Mouse (Mus musculus) embryonic facial prominence, embryonic 12.5 days (tissue): Measurements from ENCODE around the gene Olfr251. TPM values are rescaled to one million over a fixed set of nuclear protein-coding genes. Genes with fewer than 3 reads are reported as not detected.
"Not testable (repeated sequence)": the region's sequence is repeated elsewhere in the genome, so short reads cannot be mapped to it uniquely, and the experiment has no call there.

Experiments used
- ATAC-seq: fragments of 200-750 bp; cut with Nextera tagmentation; 2 replicates; pipeline ENCODE4 v1.8.0; 2017; ENCODE audit not compliant: insufficient number of reproducible peaks, insufficient read depth, low FRiP score, low TSS enrichment
- H3K27ac ChIP-seq: fragments of 300-500 bp; sonication (generic); 2 replicates; pipeline ENCODE4 v1.5.1; 2016; ENCODE audit warnings: mild to moderate bottlenecking
- H3K27me3 ChIP-seq: fragments of 300-500 bp; sonication (generic); 2 replicates; pipeline ENCODE4 v1.6.1; 2016; ENCODE audit warnings: mild to moderate bottlenecking, moderate library complexity
- H3K36me3 ChIP-seq: fragments of 300-500 bp; sonication (generic); 2 replicates; pipeline ENCODE4 v1.6.1; 2016; ENCODE audit warnings: mild to moderate bottlenecking
- H3K4me1 ChIP-seq: fragments of 300-500 bp; sonication (generic); 2 replicates; pipeline ENCODE4 v1.6.1; 2016
- H3K4me2 ChIP-seq: fragments of 300-500 bp; sonication (generic); replicated peaks from 2 replicates; pipeline ENCODE4 v1.6.1; 2016; ENCODE audit warnings: mild to moderate bottlenecking, moderate library complexity
- H3K4me3 ChIP-seq: fragments of 300-500 bp; sonication (generic); 2 replicates; pipeline ENCODE4 v1.5.1; 2016; ENCODE audit warnings: mild to moderate bottlenecking
- H3K9ac ChIP-seq: fragments of 300-500 bp; sonication (generic); 2 replicates; pipeline ENCODE4 v1.6.1; 2016; ENCODE audit warnings: mild to moderate bottlenecking, moderate library complexity
- H3K9me3 ChIP-seq: fragments of 300-500 bp; sonication (generic); 2 replicates; pipeline ENCODE4 v1.6.1; 2016; ENCODE audit warnings: mild to moderate bottlenecking, moderate library complexity
- WGBS: fragments of 180-500 bp; shearing (Covaris S2); methylation state at CpG from one replicate; pipeline ENCODE4 v1.1.7; 2016; 5-methylcytosine and 5-hydroxymethylcytosine counted together
- polyA plus RNA-seq: library from polyadenylated mRNA; unstranded; fragments of >200 nt; fragmentation: Nextera tagmentation; extraction: Ambion mirVana; gene quantifications from 2 replicates; pipeline ENCODE4 v1.2.1, GENCODE M21; 2016

Gene Olfr251
- not detected in 2 replicates for polyA plus RNA-seq

GRCm38 (mm10) chr9:38376786-38377185, at the start of gene Olfr251:
TSS of gene Olfr251 (plus strand) at chr9:38377086.
- Histone ChIP-seq H3K27ac (no peak within 1 kb of the TSS), H3K27me3 (no peaks in the 10 kb centered on the region), H3K36me3 (no peaks in the 10 kb centered on the region), H3K4me3 (no peak within 1 kb of the TSS), H3K9me3 (no peaks in the 10 kb centered on the region), H3K9ac (no peak within 1 kb of the TSS), H3K4me1 (no peaks in the 10 kb centered on the region), H3K4me2 (no peak within 1 kb of the TSS)
- ATAC-seq, result no peak
- WGBS, result 62% methylated on average over 2 of the region's 2 CpGs

DNA sequence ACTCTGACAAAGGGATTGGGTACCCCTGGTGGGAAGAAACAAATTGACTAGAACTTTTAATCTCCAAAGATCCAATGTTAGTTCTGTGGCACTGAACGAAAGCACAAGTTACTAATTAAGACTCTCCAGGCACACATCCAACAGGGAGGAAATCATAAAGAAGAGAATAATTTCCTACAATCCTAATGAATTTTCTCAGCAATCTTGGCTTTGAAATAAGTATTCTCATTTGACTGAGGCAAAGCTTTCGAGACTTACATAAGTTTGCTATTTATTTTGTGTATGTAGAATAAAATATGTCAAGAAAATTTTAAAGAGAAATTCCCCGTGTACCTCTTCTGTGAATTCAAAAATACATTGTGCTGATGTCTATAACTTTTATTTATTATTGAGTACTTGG, 48.1 kb upstream of the Olfr251 start, which contains the start of gene Olfr25:
TSS of gene Olfr25 (plus strand) at position 301 of the 400 bp plus-strand sequence.
- Histone ChIP-seq H3K27me3 (no peaks in the 10 kb centered on the region), H3K4me3 (no peak within 1 kb of the TSS), H3K4me2 (no peak within 1 kb of the TSS), H3K4me1 (no peaks in the 10 kb centered on the region), H3K9ac (no peak within 1 kb of the TSS), H3K27ac (no peak within 1 kb of the TSS), H3K9me3 (no peaks in the 10 kb centered on the region), H3K36me3 (no peaks in the 10 kb centered on the region)
- WGBS, result 83% methylated on average over 3 of the region's 3 CpGs
- ATAC-seq, result no peak

- no peak within 1 kb of the TSS for H3K9ac ChIP-seq
- no peaks in the 10 kb centered on the region for H3K27me3 ChIP-seq
- no peak within 1 kb of the TSS for H3K4me2 ChIP-seq
- no peak within 1 kb of the TSS for H3K4me3 ChIP-seq
- no peaks in the 10 kb centered on the region for H3K4me1 ChIP-seq
- H3K9me3 ChIP-seq, result no peaks in the 10 kb centered on the region
- no peak within 1 kb of the TSS for H3K27ac ChIP-seq
- ATAC-seq, result no peak
- no peaks in the 10 kb centered on the region for H3K36me3 ChIP-seq
- WGBS, result 95% methylated on average over 4 of the region's 4 CpGs
Measured at GRCm38 (mm10) chr9:38348111-38348510, 28.8 kb upstream of the Olfr251 start, which contains the start of gene Olfr898. TSS of gene Olfr898 (plus strand) at chr9:38348411.

- no peak within 1 kb of the TSS for H3K27ac ChIP-seq
- no peak for ATAC-seq
- no peaks in the 10 kb centered on the region for H3K36me3 ChIP-seq
- H3K4me1 ChIP-seq, result no peaks in the 10 kb centered on the region
- H3K9ac ChIP-seq, result no peak within 1 kb of the TSS
- H3K4me2 ChIP-seq, result no peak within 1 kb of the TSS
- no peaks in the 10 kb centered on the region for H3K27me3 ChIP-seq
- no peak within 1 kb of the TSS for H3K4me3 ChIP-seq
- 94% methylated on average over 2 of the region's 2 CpGs for WGBS
- no peaks in the 10 kb centered on the region for H3K9me3 ChIP-seq
Measured at GRCm38 (mm10) chr9:38366596-38366995, 10.3 kb upstream of the Olfr251 start, which contains the start of gene Olfr250. TSS of gene Olfr250 (plus strand) at chr9:38366896.

GRCm38 (mm10) chr9:38401398-38401797, 24.5 kb downstream of the Olfr251 start, which contains the start of gene Olfr147:
TSS of gene Olfr147 (plus strand) at chr9:38401698.
- 81% methylated on average over 1 of the region's 1 CpGs for WGBS
- no peaks in the 10 kb centered on the region for H3K36me3 ChIP-seq
- ATAC-seq, result no peak

DNA sequence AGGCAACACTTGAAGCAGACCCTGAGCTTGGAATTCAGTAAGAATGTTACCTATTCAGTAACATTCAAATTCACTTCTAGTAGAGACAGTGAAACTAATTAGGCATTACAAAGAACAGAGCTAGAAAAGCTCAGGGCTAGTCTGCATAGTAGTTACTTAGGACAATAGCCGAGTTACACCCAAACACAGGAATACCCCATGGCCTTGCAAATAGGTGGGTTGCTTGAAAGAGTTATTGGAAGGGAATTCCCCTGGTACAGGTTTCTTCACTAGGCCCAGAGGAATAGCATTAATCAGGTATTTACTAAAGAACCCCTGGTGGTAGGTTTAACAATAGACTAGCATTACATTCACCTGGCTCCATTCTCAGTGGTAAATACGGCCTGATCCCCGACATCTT, 30.6 kb downstream of the Olfr251 start:
- 91% methylated on average over 3 of the region's 3 CpGs for WGBS
- not testable (repeated sequence) for H3K27me3 ChIP-seq, H3K27ac ChIP-seq, H3K4me2 ChIP-seq, H3K4me1 ChIP-seq, H3K4me3 ChIP-seq, H3K9me3 ChIP-seq, H3K36me3 ChIP-seq, ATAC-seq, H3K9ac ChIP-seq

More at GRCm38 (mm10) chr9:38401398-38401797, 24.5 kb downstream of the Olfr251 start, which contains the start of gene Olfr147:
- no peak within 1 kb of the TSS for H3K27ac ChIP-seq
- no peaks in the 10 kb centered on the region for H3K4me1 ChIP-seq
- H3K9ac ChIP-seq, result no peak within 1 kb of the TSS
- H3K4me2 ChIP-seq, result no peak within 1 kb of the TSS
- H3K9me3 ChIP-seq, result no peaks in the 10 kb centered on the region
- no peaks in the 10 kb centered on the region for H3K27me3 ChIP-seq
- no peak within 1 kb of the TSS for H3K4me3 ChIP-seq

DNA sequence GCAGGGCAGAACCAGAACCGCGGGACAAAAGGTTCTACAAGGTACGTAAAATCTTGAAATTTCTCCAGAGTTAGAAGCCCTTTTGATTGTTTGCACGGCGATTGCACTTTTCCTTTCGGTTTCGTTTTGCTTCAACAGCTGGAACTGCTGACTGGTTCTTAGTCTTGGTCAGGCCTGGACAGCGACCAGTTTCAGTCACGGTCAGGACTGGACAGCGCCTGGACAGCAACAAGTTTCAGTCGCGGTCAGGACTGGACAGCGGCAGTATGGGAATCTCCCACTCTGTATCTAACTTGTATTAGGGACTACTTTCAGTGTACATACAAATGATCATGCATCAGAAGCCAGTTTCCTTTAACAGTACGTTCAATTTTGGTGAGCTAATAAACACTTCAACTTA, 36.6 kb downstream of the Olfr251 start:
- H3K9ac ChIP-seq, H3K27ac ChIP-seq, H3K4me3 ChIP-seq, H3K4me1 ChIP-seq, ATAC-seq, H3K9me3 ChIP-seq, H3K27me3 ChIP-seq, H3K36me3 ChIP-seq, H3K4me2 ChIP-seq: not testable (repeated sequence)
- WGBS, result 88% methylated on average over 14 of the region's 14 CpGs

DNA sequence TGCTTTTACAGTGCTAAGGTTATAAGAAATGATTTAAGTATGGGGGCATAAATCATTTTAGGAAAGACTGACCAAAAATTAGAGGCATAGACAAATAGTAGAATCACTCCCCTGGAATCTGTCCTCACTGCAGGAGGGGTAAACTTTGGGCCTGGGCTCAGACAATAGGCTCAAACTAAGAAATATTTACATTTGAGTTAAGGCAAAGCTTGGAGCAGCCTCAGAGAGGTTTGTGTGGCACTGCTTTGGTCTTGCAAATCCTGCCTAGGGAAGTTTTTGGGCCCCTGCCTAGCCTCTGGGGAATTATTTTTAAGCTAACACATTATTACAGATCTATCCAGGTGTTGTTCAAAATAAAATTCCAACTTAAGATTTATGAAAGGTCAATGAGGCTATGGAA, 46.9 kb downstream of the Olfr251 start:
- no peaks in the 10 kb centered on the region for H3K27me3 ChIP-seq
- no peaks in the 10 kb centered on the region for H3K4me1 ChIP-seq
- no peak overlapping the region for H3K9ac ChIP-seq
- no peak overlapping the region for H3K27ac ChIP-seq
- ATAC-seq, result no peak
- H3K4me2 ChIP-seq, result no peak overlapping the region
- no peaks in the 10 kb centered on the region for H3K9me3 ChIP-seq
- H3K36me3 ChIP-seq, result no peaks in the 10 kb centered on the region
- H3K4me3 ChIP-seq, result no peak overlapping the region

DNA sequence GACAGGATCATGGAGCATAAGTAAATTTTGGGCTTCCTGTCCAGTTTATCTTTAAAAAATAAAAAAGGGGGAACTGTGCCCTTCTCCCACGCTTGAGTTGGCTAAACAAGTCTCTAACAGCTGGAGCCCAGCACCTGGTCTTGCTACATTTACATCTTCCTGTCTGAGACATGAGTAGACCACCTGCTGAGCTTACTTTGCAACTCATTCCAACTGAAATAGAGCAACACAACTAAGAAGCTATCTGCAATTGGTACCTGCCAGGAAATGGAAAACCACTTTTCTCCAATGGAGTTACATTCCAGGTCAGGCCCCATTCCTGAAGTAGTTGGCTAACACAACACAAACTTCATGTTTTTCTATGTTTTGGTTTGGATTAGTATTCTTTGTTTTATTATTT, 50.1 kb downstream of the Olfr251 start:
- Histone ChIP-seq H3K36me3 (no peaks in the 10 kb centered on the region), H3K27ac (no peak overlapping the region), H3K9ac (no peak overlapping the region), H3K27me3 (no peaks in the 10 kb centered on the region), H3K4me2 (no peak overlapping the region), H3K9me3 (no peaks in the 10 kb centered on the region), H3K4me3 (no peak overlapping the region), H3K4me1 (no peaks in the 10 kb centered on the region)
- 47% methylated on average over 1 of the region's 1 CpGs for WGBS
- ATAC-seq, result no peak

DNA sequence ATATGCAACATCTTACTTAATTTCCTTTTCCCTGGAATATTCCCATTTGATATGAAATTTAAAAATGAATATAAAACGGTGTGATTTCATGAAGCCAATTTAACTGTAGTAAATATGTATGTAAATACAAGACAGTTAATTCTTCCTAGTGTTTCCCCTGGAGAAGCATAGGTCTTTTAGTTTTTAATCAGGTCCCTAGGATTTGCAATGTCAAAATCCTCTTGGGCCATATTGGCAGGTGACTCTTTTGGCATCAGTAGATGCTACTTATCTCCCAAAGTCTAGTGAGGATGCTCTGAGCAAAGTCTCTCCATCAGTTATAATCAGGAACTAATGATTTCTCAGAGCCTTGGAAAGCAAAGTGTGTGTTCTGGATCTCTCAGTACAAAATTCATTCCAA, 52.3 kb downstream of the Olfr251 start, which contains the start of gene Olfr901:
TSS of gene Olfr901 (plus strand) at position 301 of the 400 bp plus-strand sequence.
- no peaks in the 10 kb centered on the region for H3K4me1 ChIP-seq
- H3K36me3 ChIP-seq, result no peaks in the 10 kb centered on the region
- no peak within 1 kb of the TSS for H3K27ac ChIP-seq
- no peaks in the 10 kb centered on the region for H3K9me3 ChIP-seq
- 91% methylated on average over 1 of the region's 1 CpGs for WGBS
- no peak within 1 kb of the TSS for H3K9ac ChIP-seq
- no peak within 1 kb of the TSS for H3K4me2 ChIP-seq
- H3K4me3 ChIP-seq, result no peak within 1 kb of the TSS
- H3K27me3 ChIP-seq, result no peaks in the 10 kb centered on the region
- ATAC-seq, result no peak
